Mouse (Mus musculus) intestine, embryonic 14.5 days (tissue): Measurements from ENCODE around the gene Smap1. TPM values are rescaled to one million over a fixed set of nuclear protein-coding genes. Genes with fewer than 3 reads are reported as not detected.
"Not testable (repeated sequence)": the region's sequence is repeated elsewhere in the genome, so short reads cannot be mapped to it uniquely, and the experiment has no call there.

Experiments
- ATAC-seq: fragments of 200-750 bp; cut with Nextera tagmentation; replicated peaks from 2 replicates; pipeline ENCODE4 v1.8.0; 2017; ENCODE audit warnings: low read depth, moderate number of reproducible peaks, moderate TSS enrichment, moderate library complexity; ENCODE audit not compliant: low FRiP score, low TSS enrichment
- DNase-seq: peaks from one replicate; pipeline ENCODE4 v3.0.0-alpha.2; 2018; ENCODE audit warnings: low spot score
- H3K27ac ChIP-seq: fragments of 300-500 bp; sonication (generic); 2 replicates; pipeline ENCODE4 v1.5.1; 2014; ENCODE audit warnings: low read depth, mild to moderate bottlenecking, control low read depth
- H3K27me3 ChIP-seq: fragments of 300-500 bp; sonication (generic); replicated peaks from 2 replicates; pipeline ENCODE4 v1.6.1; 2014; ENCODE audit warnings: low read length, control low read depth; ENCODE audit not compliant: control insufficient read depth, insufficient read depth
- H3K36me3 ChIP-seq: fragments of 300-500 bp; sonication (generic); 2 replicates; pipeline ENCODE4 v1.6.1; 2014; ENCODE audit warnings: low read length, control low read depth; ENCODE audit not compliant: control insufficient read depth, insufficient read depth
- H3K4me1 ChIP-seq: fragments of 300-500 bp; sonication (generic); replicated peaks from 2 replicates; pipeline ENCODE4 v1.6.1; 2014; ENCODE audit warnings: low read length, control low read depth, mixed read lengths; ENCODE audit not compliant: control insufficient read depth, insufficient read depth
- H3K4me2 ChIP-seq: fragments of 300-500 bp; sonication (generic); 2 replicates; pipeline ENCODE4 v1.6.1; 2014; ENCODE audit warnings: low read length
- H3K4me3 ChIP-seq: fragments of 300-500 bp; sonication (generic); 2 replicates; pipeline ENCODE4 v1.5.1; 2014; ENCODE audit warnings: low read depth, low read length, control low read depth, mixed read lengths
- H3K9ac ChIP-seq: fragments of 300-500 bp; sonication (generic); 2 replicates; pipeline ENCODE4 v1.6.1; 2014; ENCODE audit warnings: mild to moderate bottlenecking, low read length
- H3K9me3 ChIP-seq: fragments of 300-500 bp; sonication (generic); 2 replicates; pipeline ENCODE4 v1.6.1; 2016; ENCODE audit warnings: low read length, control low read depth; ENCODE audit not compliant: control insufficient read depth
- WGBS: fragments of 180-500 bp; shearing (Covaris S2); extraction: QIAGEN DNeasy Blood & Tissue Kit; methylation state at CpG from one replicate; pipeline ENCODE4 v1.1.7; 2014; 5-methylcytosine and 5-hydroxymethylcytosine counted together
- polyA plus RNA-seq: library from polyadenylated mRNA; unstranded; fragments of >200 nt; fragmentation: Nextera tagmentation; extraction: Ambion mirVana; gene quantifications from 2 replicates; pipeline ENCODE4 v1.2.1, GENCODE M21; 2014

Gene Smap1
- polyA plus RNA-seq: 36.4 and 45.6 TPM in 2 replicates

DNA sequence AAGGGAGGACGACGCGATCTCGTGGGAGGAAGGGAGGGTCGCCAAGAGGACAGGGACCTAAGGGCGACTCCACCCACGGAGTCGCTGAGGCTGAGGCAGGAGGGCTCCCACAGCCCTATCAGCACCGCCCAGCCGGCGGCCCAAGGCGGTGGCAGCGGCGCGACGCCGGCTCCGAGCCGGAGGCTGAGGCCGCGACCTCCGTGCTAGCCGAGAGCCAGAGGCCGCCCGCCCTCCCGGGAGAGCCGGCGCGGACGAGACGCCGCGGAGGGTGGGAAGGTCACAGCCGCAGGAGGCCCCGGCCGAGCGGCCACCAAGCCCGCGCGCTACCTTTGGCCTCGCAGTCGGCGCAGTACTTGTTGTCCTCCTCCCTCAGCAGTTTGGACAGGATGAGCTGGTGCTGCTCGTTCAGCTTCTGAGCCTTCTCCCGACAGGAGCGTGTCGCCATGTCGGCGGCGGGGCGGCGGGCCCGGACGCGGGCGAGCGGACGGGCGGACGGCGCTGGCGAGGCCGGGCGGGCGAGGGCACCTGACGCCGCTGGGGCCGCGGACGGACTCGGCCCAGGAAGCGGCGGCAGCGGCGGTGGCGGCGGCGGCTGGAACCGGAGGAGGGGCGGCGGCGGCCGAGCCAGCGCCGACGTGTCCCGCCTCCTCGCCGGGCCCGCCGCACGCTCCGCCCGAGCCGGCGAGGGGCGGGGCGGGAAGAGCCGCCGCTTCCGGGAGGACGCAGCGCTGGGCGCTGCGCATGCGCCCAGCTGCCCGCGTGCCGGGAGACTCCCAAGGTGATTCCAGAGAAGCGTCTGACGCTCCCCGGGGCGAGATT, at the start of gene Smap1:
TSS of gene Smap1 (minus strand) at position 607 of the 819 bp plus-strand sequence.
- H3K27me3 ChIP-seq: no peaks in the 10 kb centered on the region
- under 1% methylated on average over 111 of the region's 113 CpGs for WGBS
- H3K9me3 ChIP-seq: peaks cover 5% of the 10 kb centered on the region; the same call in 1 of the 2 replicates
- peak within 1 kb of the TSS; percentile 91 for H3K27ac ChIP-seq
- DNase-seq: peak; percentile 87
- H3K4me3 ChIP-seq: peak within 1 kb of the TSS; percentile 64
- H3K4me1 ChIP-seq: peaks cover 8% of the 10 kb centered on the region
- no peaks in the 10 kb centered on the region for H3K36me3 ChIP-seq
- H3K4me2 ChIP-seq: peak within 1 kb of the TSS; percentile 73
- peak within 1 kb of the TSS; percentile 90 for H3K9ac ChIP-seq
- peak; percentile 93 for ATAC-seq

DNA sequence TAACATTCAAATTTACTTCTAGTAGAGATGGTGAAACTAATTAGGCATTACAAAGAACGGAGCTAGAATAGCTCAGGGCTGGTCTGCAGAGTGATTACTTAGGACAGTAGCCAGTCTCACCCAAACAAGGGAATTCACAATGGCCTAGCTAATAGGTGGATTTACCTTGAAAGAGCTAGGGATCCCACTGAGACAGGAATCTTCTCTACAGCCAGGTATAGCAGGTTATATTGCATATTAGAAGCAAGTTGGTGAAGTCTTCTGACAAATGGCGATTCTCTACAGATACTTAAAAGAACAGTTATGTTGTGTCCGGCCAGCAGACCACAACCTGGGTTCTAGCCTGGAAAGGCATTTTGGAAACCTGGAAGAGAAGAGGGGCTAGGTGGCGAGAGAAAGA, 49.0 kb upstream of the Smap1 start:
- not testable (repeated sequence) for H3K9ac ChIP-seq

DNA sequence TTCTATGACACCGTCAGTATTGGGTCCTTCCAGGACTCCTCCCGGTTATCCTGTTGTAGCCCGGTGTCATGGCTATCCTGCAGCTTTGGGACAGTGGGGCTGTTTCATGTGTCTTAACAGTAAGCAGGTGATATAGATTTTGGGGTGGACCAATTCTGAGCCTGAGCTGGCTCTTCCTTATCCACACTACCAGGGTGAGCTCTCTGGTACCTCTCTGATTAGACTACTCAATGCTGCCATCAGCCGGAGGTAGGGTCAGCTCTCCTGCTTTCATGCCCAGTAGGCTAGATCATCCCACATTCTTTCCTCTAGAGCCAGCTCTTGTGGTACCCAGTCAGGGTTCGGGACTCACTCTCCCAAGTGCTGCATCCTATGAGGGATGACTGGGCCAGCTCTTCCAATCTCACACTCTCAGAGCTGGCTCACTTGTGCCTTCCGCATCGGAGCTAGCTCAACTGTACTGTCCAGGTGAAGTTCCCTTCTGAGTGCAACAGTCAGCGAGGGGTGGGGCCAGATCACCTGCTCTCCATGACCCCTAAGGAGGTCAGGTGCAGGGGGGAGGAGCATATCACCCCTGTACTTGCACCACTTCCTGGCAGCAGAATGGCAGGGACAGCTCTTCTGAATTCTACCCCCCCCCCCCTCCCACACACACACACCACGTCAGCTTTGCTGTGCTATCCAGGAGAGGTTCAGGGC, 46.1 kb upstream of the Smap1 start:
- H3K27ac ChIP-seq: no peak overlapping the region
- ATAC-seq: no peak

More for the DNA sequence above, 49.0 kb upstream of the Smap1 start:
- H3K9me3 ChIP-seq, H3K4me1 ChIP-seq, H3K4me3 ChIP-seq, H3K4me2 ChIP-seq, DNase-seq, H3K27me3 ChIP-seq, H3K36me3 ChIP-seq, ATAC-seq, H3K27ac ChIP-seq: not testable (repeated sequence)
- 79% methylated on average over 3 of the region's 4 CpGs for WGBS

DNA sequence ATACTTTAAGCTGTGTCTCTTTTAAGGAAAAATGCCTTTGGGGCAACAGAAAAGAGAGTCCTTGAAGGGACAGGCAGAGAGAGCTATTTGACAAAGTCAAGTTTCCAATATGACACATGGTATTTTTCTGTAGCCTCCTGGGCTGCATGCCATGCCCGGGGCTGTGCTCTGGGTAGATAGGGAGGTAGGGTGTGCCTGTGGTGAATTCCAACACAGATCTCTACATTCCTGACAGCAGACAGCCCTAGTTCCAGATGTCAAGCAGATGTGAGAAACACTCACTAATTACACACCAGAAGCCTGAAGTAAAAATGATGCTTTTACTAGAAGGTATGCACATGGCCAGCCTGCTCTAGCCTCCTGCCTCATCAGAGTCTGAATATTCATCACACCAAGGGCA, 44.1 kb upstream of the Smap1 start:
- Histone ChIP-seq H3K36me3 (no peaks in the 10 kb centered on the region), H3K27ac (no peak overlapping the region), H3K27me3 (no peaks in the 10 kb centered on the region), H3K4me3 (no peak overlapping the region), H3K4me2 (no peak overlapping the region), H3K4me1 (no peaks in the 10 kb centered on the region), H3K9ac (no peak overlapping the region), H3K9me3 (no peaks in the 10 kb centered on the region)
- DNase-seq (no peak), ATAC-seq (no peak)
- WGBS: 57% methylated on average over 1 of the region's 1 CpGs

More for the DNA sequence above, 46.1 kb upstream of the Smap1 start:
- H3K9ac ChIP-seq: no peak overlapping the region
- no peaks in the 10 kb centered on the region for H3K4me1 ChIP-seq
- 91% methylated on average over 9 of the region's 9 CpGs for WGBS
- no peak for DNase-seq
- H3K4me3 ChIP-seq: no peak overlapping the region
- no peak overlapping the region for H3K4me2 ChIP-seq
- H3K27me3 ChIP-seq: no peaks in the 10 kb centered on the region
- H3K36me3 ChIP-seq: no peaks in the 10 kb centered on the region
- no peaks in the 10 kb centered on the region for H3K9me3 ChIP-seq

DNA sequence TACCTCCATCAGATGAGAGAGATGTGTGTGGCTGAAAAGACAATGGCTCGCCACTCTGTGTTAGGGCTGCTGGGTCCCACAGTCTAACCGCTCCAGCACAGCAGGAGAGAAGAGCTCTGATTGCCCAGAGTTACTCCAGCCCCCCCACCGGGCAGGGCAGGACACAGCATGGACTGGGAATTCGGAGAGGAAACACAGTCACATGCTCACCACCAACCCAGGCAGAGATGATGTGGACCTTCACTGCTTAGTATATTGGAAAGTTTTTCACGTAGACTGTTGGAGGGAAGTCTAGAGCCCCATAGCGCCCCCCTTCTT, 37.3 kb upstream of the Smap1 start:
- Histone ChIP-seq H3K4me1 (no peaks in the 10 kb centered on the region), H3K4me3 (peak overlapping the region; percentile 14; the same call in 1 of the 2 replicates), H3K27me3 (no peaks in the 10 kb centered on the region), H3K27ac (no peak overlapping the region), H3K4me2 (peak overlapping the region; percentile 45), H3K9me3 (no peaks in the 10 kb centered on the region), H3K36me3 (no peaks in the 10 kb centered on the region), H3K9ac (no peak overlapping the region)
- WGBS: 23% methylated on average over 6 of the region's 6 CpGs
- DNase-seq (no peak), ATAC-seq (no peak)

DNA sequence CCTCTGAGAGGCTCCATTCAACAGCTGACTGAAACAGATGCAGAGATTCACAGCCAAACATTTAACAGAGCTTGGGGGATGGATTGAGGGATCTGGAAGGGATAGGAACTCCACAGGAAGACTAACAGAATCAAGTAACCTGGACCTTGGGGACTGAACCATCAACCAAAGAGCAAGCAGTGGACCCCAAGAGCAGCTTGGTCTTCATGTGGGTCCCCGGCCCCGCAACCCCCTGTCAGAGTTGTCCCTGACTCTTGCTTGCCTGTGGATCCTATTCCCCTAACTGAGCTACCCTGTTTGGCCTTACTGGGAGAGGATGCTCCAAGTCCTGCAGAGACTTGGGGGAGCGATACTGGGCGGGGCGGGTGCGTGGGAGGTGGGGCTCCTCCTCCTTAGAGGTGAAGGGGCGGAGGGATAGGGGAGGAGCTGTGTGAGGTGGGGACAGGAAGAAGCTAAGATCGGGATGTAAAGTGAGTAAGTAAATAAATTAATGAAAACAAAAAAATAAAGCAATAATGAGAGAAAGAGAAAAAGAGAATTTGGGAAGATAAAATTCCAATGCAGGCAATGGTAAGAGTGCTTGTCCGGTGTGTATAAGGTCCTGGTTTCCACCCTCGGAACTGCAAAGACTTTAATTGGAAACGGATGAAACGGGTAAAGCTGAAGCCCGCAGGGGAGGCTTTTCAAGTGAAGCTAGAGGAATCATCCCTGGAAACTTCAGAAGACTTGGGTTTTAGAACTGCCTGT, 36.7 kb upstream of the Smap1 start:
- Histone ChIP-seq H3K27me3 (no peaks in the 10 kb centered on the region), H3K36me3 (no peaks in the 10 kb centered on the region), H3K27ac (no peak overlapping the region), H3K4me2 (peak overlapping the region; percentile 45), H3K9me3 (no peaks in the 10 kb centered on the region), H3K9ac (no peak overlapping the region), H3K4me3 (peak overlapping the region; percentile 14; the same call in 1 of the 2 replicates), H3K4me1 (no peaks in the 10 kb centered on the region)
- 0 out of 2 replicates have a peak, but pooled peaks have one; percentile 50 for ATAC-seq
- no peak for DNase-seq
- WGBS: 18% methylated on average over 13 of the region's 13 CpGs

DNA sequence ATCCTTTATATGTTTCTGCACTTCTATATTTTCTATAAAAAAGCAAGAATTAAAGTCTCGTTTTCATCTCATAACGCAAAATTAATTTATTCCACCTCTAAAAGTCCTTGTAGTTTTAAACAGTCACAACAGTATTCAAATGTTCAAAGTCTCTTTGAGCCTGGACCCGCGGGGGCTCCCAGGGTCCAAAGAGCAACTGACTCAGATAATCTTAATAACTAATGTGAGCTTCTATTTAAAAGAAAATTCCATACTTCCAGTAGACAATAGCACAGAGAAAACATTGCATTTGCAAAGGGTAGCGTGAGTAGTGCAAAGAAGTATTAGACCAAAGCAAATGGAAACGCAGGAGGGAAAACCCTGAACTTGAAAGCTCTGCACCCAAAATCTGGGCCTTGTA, 36.0 kb upstream of the Smap1 start:
- DNase-seq (no peak), ATAC-seq (no peak)
- Histone ChIP-seq H3K27ac (no peak overlapping the region), H3K27me3 (no peaks in the 10 kb centered on the region), H3K9me3 (no peaks in the 10 kb centered on the region), H3K9ac (no peak overlapping the region), H3K4me1 (no peaks in the 10 kb centered on the region), H3K4me3 (no peak overlapping the region), H3K4me2 (no peak overlapping the region), H3K36me3 (no peaks in the 10 kb centered on the region)
- 92% methylated on average over 6 of the region's 6 CpGs for WGBS

DNA sequence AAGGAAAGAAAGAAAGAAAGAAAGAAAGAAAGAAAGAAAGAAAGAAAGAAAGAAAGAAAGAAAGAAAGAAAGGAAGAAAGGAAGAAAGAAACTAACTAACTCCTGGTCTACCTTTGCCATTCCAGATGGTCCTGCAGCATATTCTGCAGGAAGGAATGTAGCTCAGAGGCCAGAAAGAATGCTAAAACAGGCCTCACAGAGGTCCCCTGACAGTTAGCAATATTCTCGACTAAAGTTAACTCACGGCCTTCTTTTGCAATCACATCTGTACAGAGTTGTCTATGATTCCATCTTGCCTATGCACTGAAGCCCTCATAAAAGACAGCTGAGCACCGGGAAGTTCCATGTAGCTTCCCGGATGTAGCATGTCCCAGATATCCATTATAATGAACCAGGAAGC, 33.4 kb upstream of the Smap1 start:
- 82% methylated on average over 4 of the region's 4 CpGs for WGBS
- ATAC-seq (no peak), DNase-seq (no peak)
- no peak overlapping the region for H3K9ac ChIP-seq
- no peaks in the 10 kb centered on the region for H3K27me3 ChIP-seq
- no peak overlapping the region for H3K4me2 ChIP-seq
- no peak overlapping the region for H3K4me3 ChIP-seq
- H3K9me3 ChIP-seq: no peaks in the 10 kb centered on the region
- no peaks in the 10 kb centered on the region for H3K4me1 ChIP-seq
- no peaks in the 10 kb centered on the region for H3K36me3 ChIP-seq
- no peak overlapping the region for H3K27ac ChIP-seq
